Mouse (Mus musculus) neural tube, embryonic 10.5 days (tissue): Measurements from ENCODE around the gene Calm3.

ENCODE experiments used
- DNase-seq: peaks from one replicate; pipeline ENCODE4 v3.0.0-alpha.2; 2017; ENCODE audit warnings: low spot score; ENCODE audit errors: extremely low spot score

The Calm3 gene

DNA sequence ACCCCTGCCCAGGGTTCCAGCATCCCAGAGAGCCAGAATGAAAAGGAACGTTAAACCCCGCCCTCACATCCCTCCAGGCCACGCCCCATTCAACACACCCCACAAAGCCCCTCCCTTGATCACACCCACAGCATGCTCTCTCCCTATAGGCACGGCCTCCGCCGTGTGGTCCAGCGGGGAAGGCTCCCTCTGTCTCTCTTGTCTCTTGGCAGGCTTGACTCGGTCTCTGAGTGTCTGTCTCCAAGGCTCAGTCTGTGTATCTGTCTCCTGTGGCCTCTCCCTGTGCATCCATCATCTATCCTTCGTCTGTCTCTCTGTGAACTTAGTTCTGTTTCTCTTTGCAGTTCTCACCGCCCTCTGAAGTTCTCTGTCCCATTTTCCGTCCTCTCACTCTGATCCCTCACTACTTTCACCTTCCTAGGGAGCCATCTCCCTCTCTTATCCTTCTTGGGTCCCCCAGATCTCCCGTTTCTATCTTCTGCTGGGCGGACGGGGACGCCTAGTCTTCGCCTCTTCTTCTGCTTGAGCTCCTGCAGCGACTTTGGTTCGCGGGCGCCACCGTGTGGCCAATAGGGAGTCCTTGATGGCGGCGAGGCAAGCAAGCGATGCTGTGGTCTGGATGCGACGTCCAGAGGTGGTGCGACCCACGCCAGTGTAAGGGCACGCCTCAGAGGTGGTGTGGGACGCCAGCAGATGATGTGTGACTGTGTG is 32.1 kb downstream of the Calm3 start, which contains the start of gene Gng8:
Gng8 (plus strand) TSS at position 146 of the 711 bp plus-strand sequence.
- DNase-seq = peak; percentile 91

DNA sequence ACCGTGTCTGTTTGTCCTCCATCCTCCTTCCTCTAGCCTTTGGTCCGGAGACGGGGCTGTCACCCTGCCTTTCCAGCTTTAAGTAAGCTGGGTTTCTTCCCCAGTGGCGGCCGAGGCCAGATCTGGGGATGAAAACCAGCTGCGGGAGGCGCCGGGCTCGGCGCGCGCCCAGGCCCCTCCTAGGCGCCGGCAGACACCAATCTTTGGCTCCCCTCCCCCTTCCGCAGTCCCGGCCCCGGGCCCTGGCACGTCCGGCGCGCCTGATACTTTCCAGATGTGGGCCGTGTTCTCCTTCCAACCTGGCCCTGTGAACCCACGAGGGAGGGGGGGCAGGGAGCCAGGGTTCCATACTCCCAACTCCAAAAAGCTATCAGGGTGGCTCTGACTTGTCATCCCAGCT is 33.0 kb downstream of the Calm3 start:
- DNase-seq = peak; percentile 90

DNA sequence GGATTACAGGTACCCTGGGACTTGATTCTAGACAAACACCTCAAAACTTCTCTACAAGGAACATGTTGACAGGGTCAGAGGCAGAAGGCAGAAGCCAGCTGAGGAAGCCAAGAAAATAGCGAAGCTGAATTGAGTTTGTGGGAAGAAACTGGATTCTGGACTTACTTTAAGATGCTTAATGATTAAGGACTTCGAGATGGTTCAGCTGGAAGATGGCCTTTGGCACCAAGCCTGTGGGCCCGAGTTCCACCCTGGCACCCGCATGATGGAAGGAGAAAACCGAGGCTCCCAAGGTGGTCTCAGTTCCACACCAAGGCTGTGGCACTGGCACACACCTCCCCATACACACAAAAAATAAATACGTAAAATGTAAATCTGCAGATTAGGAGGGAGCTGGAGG is 33.4 kb downstream of the Calm3 start:
- DNase-seq = no peak

DNA sequence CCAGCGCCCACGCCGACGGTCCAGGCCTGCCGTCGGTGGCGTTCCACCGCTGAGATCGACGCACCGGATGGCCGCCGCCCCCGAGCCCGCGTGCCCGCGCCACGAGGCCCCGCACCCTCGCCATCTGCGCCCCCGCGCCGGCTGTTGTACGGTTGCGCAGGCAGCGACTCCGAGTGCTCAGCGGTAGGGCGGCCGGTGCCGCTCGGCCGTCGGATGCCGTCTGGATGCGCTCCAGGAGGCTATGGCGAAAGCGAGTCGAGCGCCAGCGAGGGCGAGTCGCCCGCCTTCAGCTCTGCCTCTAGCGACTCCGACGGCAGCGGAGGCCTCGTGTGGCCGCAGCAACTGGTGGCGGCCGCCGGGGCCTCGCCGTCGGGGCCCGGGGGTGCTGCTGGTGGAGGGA is 38.0 kb downstream of the Calm3 start:
- no peak for DNase-seq

DNA sequence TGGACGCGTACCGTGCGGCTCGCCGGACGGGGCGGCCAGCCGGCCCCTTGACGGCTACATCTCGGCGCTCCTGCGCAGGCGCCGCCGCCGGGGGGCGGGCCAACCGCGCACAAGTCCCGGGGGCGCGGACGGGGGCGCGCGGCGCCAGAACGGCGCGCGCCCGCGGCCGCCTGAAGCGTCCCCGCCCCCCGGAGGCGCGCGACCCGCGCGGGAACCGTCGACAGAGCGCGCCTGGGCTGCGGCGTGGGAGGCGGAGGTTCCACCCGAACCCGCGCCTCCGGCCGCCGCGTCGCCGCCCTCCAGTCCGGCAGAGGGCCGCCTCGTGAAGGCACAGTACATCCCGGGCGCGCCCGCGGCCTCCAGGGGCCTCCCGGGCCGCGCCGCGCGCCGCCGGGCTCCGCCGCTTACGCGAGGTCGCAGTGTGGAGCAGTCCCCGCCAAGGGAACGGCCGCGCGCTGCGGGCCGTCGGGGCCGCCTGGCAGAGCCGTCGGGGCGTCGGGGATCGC is 38.6 kb downstream of the Calm3 start:
- no peak for DNase-seq

DNA sequence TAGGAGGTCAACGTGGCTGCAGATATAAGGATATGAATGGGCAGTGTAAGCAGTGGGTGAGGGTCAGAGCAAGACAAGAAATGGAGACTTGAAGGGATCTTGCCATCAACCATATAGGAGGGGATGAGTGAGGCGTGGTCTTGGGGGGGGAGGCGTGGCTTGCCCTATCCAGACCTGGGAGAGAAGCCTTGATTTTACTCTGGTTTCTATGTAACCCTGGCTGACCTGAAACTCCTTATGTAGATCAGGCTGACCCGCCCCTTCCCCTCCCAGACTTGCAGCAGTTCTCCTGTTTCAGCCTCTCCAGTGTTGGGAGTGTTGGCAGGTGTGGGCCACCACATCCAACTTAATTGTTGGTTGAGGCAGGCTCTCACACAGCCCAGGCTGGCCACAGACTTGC is 39.6 kb downstream of the Calm3 start:
- DNase-seq = no peak

DNA sequence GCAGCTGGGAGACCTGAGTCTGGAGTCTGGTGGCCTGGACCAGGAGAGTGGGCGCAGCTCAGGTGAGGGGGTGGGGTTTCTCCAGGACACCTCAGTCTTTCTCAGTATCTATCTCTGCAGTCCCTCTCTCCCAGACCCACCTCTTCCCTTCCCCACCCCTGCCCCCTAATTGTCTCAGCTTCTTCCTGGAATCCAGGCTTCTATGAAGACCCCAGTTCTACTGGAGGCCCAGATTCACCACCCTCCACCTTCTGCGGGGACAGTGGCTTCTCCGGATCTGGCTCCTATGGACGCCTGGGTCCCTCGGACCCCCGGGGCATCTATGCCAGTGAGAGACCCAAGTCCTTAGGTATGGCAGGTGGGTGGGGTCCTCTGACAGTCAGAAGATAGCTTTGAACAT is 40.8 kb downstream of the Calm3 start:
- DNase-seq = no peak

DNA sequence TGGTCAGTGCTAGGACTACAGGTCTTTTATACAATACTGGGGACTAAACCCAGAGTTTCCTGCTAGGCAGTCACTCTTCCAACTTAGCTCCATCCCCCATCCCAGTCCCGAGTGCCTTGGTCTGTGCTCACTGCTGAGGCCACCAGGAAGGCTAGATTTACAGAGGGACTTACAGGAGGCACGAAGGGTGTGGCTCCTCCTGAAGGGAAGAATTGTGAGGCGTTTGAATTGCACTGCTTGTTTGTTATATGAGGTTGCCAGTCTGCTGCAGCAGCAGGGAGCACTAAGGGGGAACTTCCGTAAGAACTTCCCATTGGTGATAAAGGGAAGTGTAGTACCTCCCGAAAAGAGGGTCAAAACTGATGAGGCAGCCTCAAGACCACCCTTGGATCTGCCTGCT is 43.3 kb downstream of the Calm3 start:
- DNase-seq = no peak

DNA sequence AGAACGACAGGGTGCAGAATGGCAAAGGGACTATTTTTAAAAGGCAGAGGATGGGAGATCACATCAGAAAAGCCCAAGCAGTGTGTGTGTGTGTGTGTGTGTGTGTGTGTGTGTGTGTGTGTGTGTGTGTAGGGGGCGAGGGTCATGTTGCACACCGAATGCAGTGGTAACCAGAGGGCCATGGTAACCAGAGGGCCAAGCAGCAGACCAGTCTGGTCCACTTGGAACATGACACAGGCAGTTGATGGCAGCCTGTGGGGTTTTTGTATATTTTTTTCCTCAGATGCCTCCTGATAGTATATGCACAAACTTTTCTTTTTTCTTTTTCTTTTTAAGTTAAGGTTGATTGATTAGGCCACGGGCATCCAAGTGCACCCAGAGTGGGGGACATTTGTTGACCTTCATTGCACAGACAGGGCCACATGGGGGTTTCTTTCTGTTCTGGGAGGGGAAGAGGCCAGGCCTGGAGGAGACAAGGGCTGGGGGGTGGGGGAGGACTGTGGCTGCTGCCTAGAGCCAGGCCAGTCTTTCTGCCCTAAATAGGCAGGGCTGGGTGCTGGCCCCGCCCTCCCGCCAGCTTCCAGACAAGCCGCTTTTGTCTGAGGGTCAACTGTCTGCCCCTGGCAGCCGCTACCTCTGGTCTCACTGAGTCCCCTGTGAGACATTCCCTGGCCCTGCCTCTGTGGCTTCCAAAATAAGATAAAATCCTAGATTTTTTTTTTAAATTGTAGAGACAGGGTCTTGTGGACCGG is 43.9 kb downstream of the Calm3 start:
- peak; percentile 85 for DNase-seq

DNA sequence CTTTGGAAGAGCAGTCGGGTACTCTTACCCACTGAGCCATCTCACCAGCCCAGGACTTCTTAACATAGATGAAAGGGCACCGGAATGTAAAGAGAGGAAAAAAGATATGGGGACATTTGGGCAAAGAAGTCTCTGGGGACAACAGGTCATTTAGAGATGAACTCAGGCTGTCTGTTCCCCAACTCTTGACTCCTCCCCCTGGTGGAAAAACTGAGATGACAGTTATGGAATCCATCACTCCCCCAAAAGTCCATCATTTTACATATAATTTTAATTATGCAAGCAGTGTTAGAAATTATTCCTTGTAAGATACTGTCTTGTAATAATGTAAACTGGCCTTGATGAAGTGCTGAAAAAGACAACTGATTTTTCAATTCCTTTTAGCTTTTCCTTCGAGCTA is 46.2 kb downstream of the Calm3 start:
- DNase-seq = no peak

DNA sequence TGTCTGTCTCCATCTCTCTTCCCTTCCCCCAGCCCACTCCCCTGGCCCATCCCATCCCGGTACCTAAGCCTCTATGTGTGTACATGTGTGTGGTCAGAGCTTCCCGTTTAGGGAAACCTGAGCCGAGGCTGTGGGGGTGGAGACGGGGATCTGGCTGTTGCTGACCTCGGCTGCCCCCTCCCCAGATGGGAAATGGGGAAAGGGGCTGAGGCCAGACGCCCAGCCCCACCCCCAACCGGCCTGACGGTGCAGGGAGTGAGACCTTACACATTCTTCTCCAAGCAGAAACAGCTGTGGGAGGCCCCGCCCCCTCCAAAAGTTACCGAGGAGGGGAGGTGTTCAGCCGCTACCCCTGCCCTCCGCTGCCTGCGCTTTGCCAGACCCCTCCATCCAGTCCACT is 47.3 kb downstream of the Calm3 start:
- peak; percentile 87 for DNase-seq

DNA sequence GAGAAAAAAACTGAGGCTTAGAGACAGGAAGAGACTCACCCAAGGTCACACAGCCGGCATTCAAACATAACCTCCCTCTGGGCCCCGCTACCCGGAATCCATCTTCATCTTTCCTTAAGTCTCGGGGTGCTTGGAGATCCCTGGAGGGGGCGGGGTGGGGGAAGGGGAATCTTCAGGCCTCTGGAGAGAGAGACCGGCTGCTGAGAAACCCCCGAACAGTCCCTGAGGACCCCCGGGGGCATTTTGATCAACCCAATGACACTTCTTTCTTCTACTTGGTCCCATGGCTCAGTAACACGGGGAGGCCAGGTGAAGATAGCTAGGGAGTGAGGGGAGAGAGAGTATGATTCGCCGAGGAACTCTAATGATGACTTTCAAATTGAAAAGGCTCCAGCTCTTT is 47.9 kb downstream of the Calm3 start:
- DNase-seq = peak; percentile 40

DNA sequence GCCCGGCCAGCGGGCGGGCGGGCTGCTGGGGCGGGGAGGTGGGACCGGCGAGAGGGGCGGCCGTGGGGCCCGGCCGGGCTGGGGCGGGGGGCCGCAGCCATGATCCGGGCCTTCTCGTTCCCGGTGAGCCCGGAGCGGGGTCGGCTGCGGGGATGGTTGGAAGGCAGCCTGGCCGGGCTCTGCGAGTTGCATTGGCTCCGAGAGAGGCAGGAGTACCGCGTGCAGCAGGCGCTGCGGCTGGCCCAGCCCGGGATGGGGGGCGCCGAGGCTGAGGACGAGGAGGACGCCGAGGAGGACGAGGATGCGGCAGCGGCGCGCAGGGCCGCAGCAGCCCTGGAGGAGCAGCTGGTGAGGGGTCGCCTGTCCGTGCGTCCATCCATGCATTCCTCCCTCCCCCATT is 48.6 kb downstream of the Calm3 start:
- DNase-seq = no peak

DNA sequence AGATGAGACGGTGACA is 48.8 kb downstream of the Calm3 start, which contains the start of gene Dact3:
Dact3 (plus strand) TSS at position 8 of the 16 bp plus-strand sequence.
- no peak for DNase-seq

DNA sequence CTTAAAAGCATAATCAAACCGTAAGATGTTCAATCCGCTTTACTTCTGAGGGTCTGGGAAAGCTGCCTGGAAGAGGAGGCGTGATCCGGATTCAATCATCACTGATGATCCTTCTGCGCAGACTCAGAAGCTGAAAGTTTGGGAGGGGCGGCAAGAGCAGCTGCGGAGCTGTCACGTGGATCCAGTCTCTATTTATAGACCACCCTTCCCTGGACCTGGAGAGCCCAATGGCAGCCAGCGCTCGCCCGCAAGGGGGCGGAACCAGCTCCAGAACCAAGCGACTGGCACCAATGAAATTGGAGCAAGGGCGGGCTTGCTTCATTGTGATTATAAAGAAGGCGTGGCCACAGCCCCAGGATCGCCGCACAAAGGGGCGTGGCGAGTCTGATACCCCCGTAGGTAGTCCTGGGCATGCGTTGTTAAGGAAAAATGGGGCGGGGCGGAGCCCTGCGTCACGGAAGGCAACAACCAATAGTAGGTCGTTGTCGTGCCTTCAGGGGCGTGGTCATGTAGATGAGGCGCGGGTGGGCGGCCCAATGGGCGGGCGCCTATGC is 49.1 kb downstream of the Calm3 start:
- DNase-seq = peak; percentile 99

DNA sequence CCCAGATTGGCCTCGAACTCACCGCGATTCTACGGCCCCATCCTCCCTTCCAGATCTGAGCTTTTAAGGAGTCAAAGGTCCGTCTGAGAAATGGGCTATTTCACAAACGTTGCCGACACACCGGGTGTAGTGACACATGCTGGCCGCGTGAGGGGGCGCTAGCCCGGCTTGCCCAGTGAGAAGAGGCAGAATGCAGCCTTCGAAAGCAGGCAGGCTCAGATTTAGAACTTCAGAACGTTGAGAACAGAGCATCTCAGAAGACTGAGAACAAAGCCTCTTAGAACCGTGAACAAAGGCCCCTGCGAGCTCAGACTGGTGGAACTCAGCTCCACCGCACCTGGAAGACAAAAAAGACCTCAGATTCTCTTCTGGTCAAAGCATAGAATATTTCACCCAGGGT is 49.7 kb downstream of the Calm3 start:
- peak; percentile 75 for DNase-seq

DNA sequence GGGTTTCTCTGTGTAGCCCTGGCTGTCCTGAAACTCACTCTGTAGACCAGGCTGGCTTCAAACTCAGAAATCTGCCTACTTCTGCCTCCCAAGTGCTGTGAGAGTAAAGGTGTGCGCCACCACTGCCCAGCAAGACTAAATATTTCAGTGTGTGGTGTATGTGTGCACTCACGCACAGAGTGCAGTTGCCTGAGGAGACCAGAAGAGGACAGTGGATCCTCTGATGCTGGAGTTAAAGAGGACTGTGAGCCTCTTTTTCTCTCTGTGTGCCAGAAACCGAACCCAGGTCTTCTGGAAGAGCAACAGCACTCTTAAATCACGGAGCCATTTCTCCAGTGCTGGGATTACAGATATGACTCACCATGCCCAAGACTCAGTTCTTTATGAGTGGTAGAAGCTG is 50.5 kb downstream of the Calm3 start:
- DNase-seq = no peak

DNA sequence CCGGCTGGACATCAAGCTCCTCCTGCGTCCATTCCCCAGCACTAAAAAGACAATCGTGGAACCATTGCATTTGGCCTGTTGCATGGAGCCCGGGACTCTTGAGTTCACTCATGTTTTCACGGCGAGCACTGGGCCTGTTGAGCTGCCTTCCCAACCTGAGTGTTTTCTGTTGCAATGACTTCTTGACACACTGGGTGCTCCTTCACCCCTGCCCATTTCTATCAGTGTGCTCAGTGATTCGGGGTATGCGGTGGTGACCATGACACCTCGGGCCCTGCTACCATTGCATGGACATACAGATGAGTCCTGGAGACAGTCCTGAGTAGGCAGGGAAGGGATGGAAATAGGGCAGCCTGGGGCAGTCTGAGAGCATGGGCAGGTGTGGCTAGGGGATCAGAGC is 51.4 kb downstream of the Calm3 start:
- no peak for DNase-seq

DNA sequence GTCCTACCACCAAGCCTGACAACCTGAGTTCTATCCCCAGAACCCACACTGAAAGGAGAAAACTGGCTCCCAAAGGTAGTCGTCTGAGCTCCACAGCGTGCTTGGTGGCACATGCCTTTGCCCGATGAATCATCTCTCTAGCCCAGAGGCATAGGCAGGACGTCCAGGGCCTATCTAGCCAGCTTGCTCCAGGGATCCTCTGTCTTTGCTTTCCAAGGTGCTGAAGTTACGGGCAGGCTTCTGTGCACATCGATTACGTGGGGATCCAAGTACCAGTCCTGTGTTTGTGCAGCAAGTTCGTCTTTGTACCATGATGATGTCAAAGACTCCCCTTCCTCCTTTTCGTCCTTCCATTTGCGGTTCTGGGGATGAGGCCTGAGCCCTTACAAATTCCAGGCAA is 52.3 kb downstream of the Calm3 start:
- DNase-seq = no peak

DNA sequence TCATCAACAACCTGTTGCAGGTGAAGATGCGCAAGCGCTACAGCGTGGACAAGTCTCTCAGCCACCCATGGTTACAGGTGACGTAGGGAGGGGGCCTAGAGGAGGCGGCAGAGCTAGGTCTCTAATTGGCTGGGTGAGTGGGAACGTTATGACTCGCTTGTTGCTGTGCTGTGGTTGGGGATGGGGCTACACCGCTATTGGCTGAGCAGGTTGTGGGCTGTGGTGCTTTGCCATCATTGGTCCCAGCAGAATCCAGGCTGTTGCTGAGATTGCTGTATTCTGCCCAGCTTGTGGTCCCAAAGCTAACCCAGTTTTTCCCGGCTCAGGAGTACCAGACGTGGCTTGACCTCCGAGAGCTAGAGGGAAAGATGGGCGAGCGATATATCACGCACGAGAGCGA is 54.4 kb downstream of the Calm3 start:
- peak; percentile 42 for DNase-seq

DNA sequence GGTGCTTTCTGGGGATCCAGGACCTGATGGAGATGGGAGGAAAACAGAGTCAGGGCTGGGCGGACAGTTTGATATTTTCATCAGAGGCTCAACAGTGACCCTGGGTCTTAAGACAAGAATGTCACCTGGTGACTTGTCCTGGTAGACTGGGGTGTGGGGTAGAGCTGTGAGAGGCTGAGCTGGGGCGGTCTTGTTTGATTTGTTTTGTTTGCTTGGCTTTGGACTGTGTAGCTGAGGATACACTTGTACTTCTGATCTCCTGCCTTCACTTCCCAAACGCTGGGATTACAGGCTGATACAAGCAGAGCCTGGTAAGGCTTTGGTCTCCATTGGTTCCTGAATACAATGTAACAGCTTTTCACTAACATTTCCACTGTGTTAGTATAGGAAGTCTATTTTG is 56.4 kb downstream of the Calm3 start:
- no peak for DNase-seq
